Mouse (Mus musculus) hindlimb bud, embryonic 11.5 days (tissue): ENCODE data around the gene Tlr9.

Source experiments
- DNase-seq: peaks from one replicate; pipeline ENCODE4 v3.0.0-alpha.2; 2012; ENCODE audit warnings: low read depth, low spot score; ENCODE audit errors: extremely low spot score

The Tlr9 gene

GRCm38 (mm10) chr9:106230734-106231106, 8.3 kb downstream of the Tlr9 start:
- DNase-seq = no peak

GRCm38 (mm10) chr9:106231220-106231619, 8.8 kb downstream of the Tlr9 start:
- DNase-seq = no peak

GRCm38 (mm10) chr9:106231816-106232215, 9.4 kb downstream of the Tlr9 start:
- no peak for DNase-seq

- no peak for DNase-seq
These were observed 10.6 kb downstream of the Tlr9 start for GRCm38 (mm10) chr9:106232956-106233355.

GRCm38 (mm10) chr9:106233953-106234352, 11.6 kb downstream of the Tlr9 start:
- DNase-seq = no peak

GRCm38 (mm10) chr9:106235194-106235830, 12.9 kb downstream of the Tlr9 start:
- no peak for DNase-seq

GRCm38 (mm10) chr9:106236156-106236817, 13.9 kb downstream of the Tlr9 start:
- DNase-seq = no peak

GRCm38 (mm10) chr9:106236818-106237211, 14.4 kb downstream of the Tlr9 start:
- no peak for DNase-seq

GRCm38 (mm10) chr9:106237401-106237800, 15.0 kb downstream of the Tlr9 start:
- no peak for DNase-seq

- DNase-seq = no peak
These were observed 15.5 kb downstream of the Tlr9 start for GRCm38 (mm10) chr9:106237878-106238277.

GRCm38 (mm10) chr9:106241541-106242164, 19.3 kb downstream of the Tlr9 start:
- DNase-seq = no peak

GRCm38 (mm10) chr9:106242813-106243488, 20.6 kb downstream of the Tlr9 start:
- DNase-seq = no peak

GRCm38 (mm10) chr9:106249550-106249949, 27.2 kb downstream of the Tlr9 start:
- no peak for DNase-seq

GRCm38 (mm10) chr9:106250245-106250644, 27.8 kb downstream of the Tlr9 start:
- no peak for DNase-seq

- no peak for DNase-seq
These were observed 28.7 kb downstream of the Tlr9 start for GRCm38 (mm10) chr9:106251066-106251465.

GRCm38 (mm10) chr9:106254001-106254400, 31.6 kb downstream of the Tlr9 start:
- DNase-seq = no peak

GRCm38 (mm10) chr9:106258412-106258811, 36.0 kb downstream of the Tlr9 start:
- no peak for DNase-seq

- no peak for DNase-seq
These were observed 36.6 kb downstream of the Tlr9 start for GRCm38 (mm10) chr9:106258990-106259389.

GRCm38 (mm10) chr9:106261058-106261457, 38.7 kb downstream of the Tlr9 start:
- DNase-seq = no peak

GRCm38 (mm10) chr9:106261491-106261890, 39.1 kb downstream of the Tlr9 start:
- no peak for DNase-seq

- DNase-seq = no peak
These were observed 39.7 kb downstream of the Tlr9 start for GRCm38 (mm10) chr9:106262075-106262474.
